Mouse (Mus musculus) myocyte (in vitro differentiated cells): Measurements from ENCODE around the gene Mlkl. TPM values are rescaled to one million over a fixed set of nuclear protein-coding genes. Genes with fewer than 3 reads are reported as not detected.
"Not testable (repeated sequence)": the region's sequence is repeated elsewhere in the genome, so short reads cannot be mapped to it uniquely, and the experiment has no call there.

Experiments
- H3K27me3 ChIP-seq: one replicate; pipeline ENCODE4 v1.6.1; 2011; ENCODE audit not compliant: control insufficient read depth, insufficient read depth, insufficient read length
- H3K36me3 ChIP-seq: one replicate; pipeline ENCODE4 v1.6.1; 2011; ENCODE audit not compliant: control insufficient read depth, insufficient read depth
- H3K4me2 ChIP-seq: one replicate; pipeline ENCODE4 v1.6.1; 2011; ENCODE audit warnings: low read depth, control low read depth
- H3K4me3 ChIP-seq: one replicate; pipeline ENCODE4 v1.5.1; 2011; ENCODE audit warnings: mild to moderate bottlenecking, control low read depth, moderate library complexity
- H3K79me2 ChIP-seq: one replicate; pipeline ENCODE4 v1.6.1; 2011; ENCODE audit not compliant: control insufficient read depth, insufficient read depth
- H3ac ChIP-seq: one replicate; pipeline ENCODE4 v1.6.1; 2011; ENCODE audit not compliant: control insufficient read depth, insufficient read length
- CEBPB ChIP-seq: IDR thresholded peaks from 2 replicates; pipeline ENCODE4 v1.6.1; 2011; ENCODE audit warnings: mild to moderate bottlenecking, moderate library complexity; ENCODE audit not compliant: poor library complexity, insufficient read depth, severe bottlenecking
- E2F4 ChIP-seq: IDR thresholded peaks from one replicate; pipeline ENCODE4 v1.6.1; 2011; ENCODE audit warnings: mild to moderate bottlenecking, control low read depth, moderate library complexity; ENCODE audit not compliant: insufficient read depth
- MAX ChIP-seq: IDR thresholded peaks from one replicate; pipeline ENCODE4 v1.6.1; 2011; ENCODE audit warnings: low read depth, mild to moderate bottlenecking, control low read depth
- MYOD1 ChIP-seq, 3 experiments: IDR thresholded peaks; one replicate each; pipeline ENCODE4 v1.6.1; 2011; ENCODE audit warnings: control low read depth in 2 of 3, low read depth in 2 of 3, mild to moderate bottlenecking in 2 of 3, moderate library complexity in 1 of 3; ENCODE audit not compliant: insufficient read length in 2 of 3, control insufficient read depth in 1 of 3
- MYOG ChIP-seq, 3 experiments: IDR thresholded peaks; one replicate each; pipeline ENCODE4 v1.6.1; 2011; ENCODE audit warnings: control low read depth in 2 of 3, low read depth in 2 of 3, mild to moderate bottlenecking in 2 of 3; ENCODE audit not compliant: insufficient read length in 2 of 3, control insufficient read depth in 1 of 3, insufficient read depth in 1 of 3
- POLR2A ChIP-seq: IDR thresholded peaks from one replicate; pipeline ENCODE4 v1.6.1; 2011; ENCODE audit warnings: low read depth, mild to moderate bottlenecking, control low read depth, moderate library complexity; ENCODE audit not compliant: insufficient read length
- POLR2AphosphoS2 ChIP-seq: IDR thresholded peaks from one replicate; pipeline ENCODE4 v1.6.1; 2011; ENCODE audit warnings: low read depth, control low read depth; ENCODE audit not compliant: insufficient read length
- REST ChIP-seq: IDR thresholded peaks from one replicate; pipeline ENCODE4 v1.6.1; 2011; ENCODE audit warnings: mild to moderate bottlenecking, control low read depth, moderate library complexity; ENCODE audit not compliant: insufficient read depth, insufficient read length
- SRF ChIP-seq: IDR thresholded peaks from one replicate; pipeline ENCODE4 v1.6.1; 2011; ENCODE audit warnings: low read depth; ENCODE audit not compliant: control insufficient read depth, insufficient read length
- TCF12 ChIP-seq: IDR thresholded peaks from one replicate; pipeline ENCODE4 v1.6.1; 2011; ENCODE audit warnings: mild to moderate bottlenecking, control low read depth; ENCODE audit not compliant: poor library complexity, insufficient read depth, severe bottlenecking
- TCF3 ChIP-seq: IDR thresholded peaks from one replicate; pipeline ENCODE4 v1.6.1; 2011; ENCODE audit warnings: low read depth, control low read depth; ENCODE audit not compliant: insufficient read length
- USF1 ChIP-seq: IDR thresholded peaks from one replicate; pipeline ENCODE4 v1.6.1; 2011; ENCODE audit warnings: low read depth, mild to moderate bottlenecking, control low read depth, moderate library complexity
- polyA plus RNA-seq: library from polyadenylated mRNA; unstranded; fragments of >200 nt; fragmentation: generic; extraction: Trizol; gene quantifications from one replicate; pipeline ENCODE4 v1.2.1, GENCODE M21; 2012; ENCODE audit warnings: missing spikeins

Mlkl gene
- polyA plus RNA-seq, 1 experiment = 14.5 TPM

- Histone ChIP-seq H3K79me2 (no peaks in the 10 kb centered on the region), H3K36me3 (no peaks in the 10 kb centered on the region), H3K27me3 (no peaks in the 10 kb centered on the region), H3K4me3 (peak overlapping the region; percentile 50), H3K4me2 (peak overlapping the region; percentile 63), H3ac (peak overlapping the region; percentile 7)
- TF ChIP-seq TCF12 (no peak), USF1 (no peak), REST (no peak), POLR2AphosphoS2 (no peak), E2F4 (no peak), POLR2A (no peak), MAX (no peak), MYOG (IDR thresholded peaks at IDR 0.05; ENCODE audit: control insufficient read depth in 1 of 3, insufficient read depth in 1 of 3, insufficient read length in 2 of 3, low read depth in 2 of 3) (no peak), SRF (no peak), TCF3 (no peak), CEBPB (no peak), MYOD1 (IDR thresholded peaks at IDR 0.05; ENCODE audit: control insufficient read depth in 1 of 3, insufficient read length in 2 of 3, low read depth in 2 of 3) (no peak)
These were observed 1.3 kb downstream of the Mlkl start for GRCm38 (mm10) chr8:111336692-111337091.

- peaks cover 25% of the 10 kb centered on the region for H3K36me3 ChIP-seq
These were observed 12.7 kb downstream of the Mlkl start for GRCm38 (mm10) chr8:111325222-111325790.

GRCm38 (mm10) chr8:111314729-111315128 lies 23.2 kb downstream of the Mlkl start:
- H3K4me2 ChIP-seq = no peak overlapping the region

More at GRCm38 (mm10) chr8:111325222-111325790, 12.7 kb downstream of the Mlkl start:
- Histone ChIP-seq H3K4me3 (no peak overlapping the region), H3K27me3 (no peaks in the 10 kb centered on the region), H3K79me2 (no peaks in the 10 kb centered on the region), H3ac (no peak overlapping the region), H3K4me2 (no peak overlapping the region)
- TF ChIP-seq MAX (no peak), MYOD1 (IDR thresholded peaks at IDR 0.05; ENCODE audit: control insufficient read depth in 1 of 3, insufficient read length in 2 of 3, low read depth in 2 of 3) (no peak), REST (no peak), CEBPB (no peak), MYOG (IDR thresholded peaks at IDR 0.05; ENCODE audit: control insufficient read depth in 1 of 3, insufficient read depth in 1 of 3, insufficient read length in 2 of 3, low read depth in 2 of 3) (no peak), SRF (no peak), TCF3 (no peak), E2F4 (no peak), USF1 (no peak), POLR2AphosphoS2 (no peak), TCF12 (no peak), POLR2A (no peak)

GRCm38 (mm10) chr8:111313961-111314360 lies 24.0 kb downstream of the Mlkl start:
- not testable (repeated sequence) for H3K4me2 ChIP-seq, H3K4me3 ChIP-seq, H3K79me2 ChIP-seq, H3ac ChIP-seq, H3K27me3 ChIP-seq
- peaks cover 13% of the 10 kb centered on the region for H3K36me3 ChIP-seq

More at GRCm38 (mm10) chr8:111314729-111315128, 23.2 kb downstream of the Mlkl start:
- H3K79me2 ChIP-seq = no peaks in the 10 kb centered on the region
- no peak for TF ChIP-seq REST
- TF ChIP-seq TCF3 = no peak
- no peak for TF ChIP-seq SRF
- TF ChIP-seq TCF12 = no peak
- no peak for TF ChIP-seq POLR2A
- TF ChIP-seq USF1 = no peak
- no peak for TF ChIP-seq MAX
- no peak for TF ChIP-seq MYOG (IDR thresholded peaks at IDR 0.05; ENCODE audit: control insufficient read depth in 1 of 3, insufficient read depth in 1 of 3, insufficient read length in 2 of 3, low read depth in 2 of 3)
- no peak for TF ChIP-seq MYOD1 (IDR thresholded peaks at IDR 0.05; ENCODE audit: control insufficient read depth in 1 of 3, insufficient read length in 2 of 3, low read depth in 2 of 3)
- TF ChIP-seq POLR2AphosphoS2 = no peak
- no peak for TF ChIP-seq CEBPB
- H3K36me3 ChIP-seq = peaks cover 13% of the 10 kb centered on the region
- H3ac ChIP-seq = no peak overlapping the region
- no peaks in the 10 kb centered on the region for H3K27me3 ChIP-seq
- H3K4me3 ChIP-seq = no peak overlapping the region

- H3K4me3 ChIP-seq = no peak overlapping the region
- H3K27me3 ChIP-seq = no peaks in the 10 kb centered on the region
- no peak overlapping the region for H3K4me2 ChIP-seq
- no peaks in the 10 kb centered on the region for H3K79me2 ChIP-seq
- TF ChIP-seq SRF = no peak
- no peak for TF ChIP-seq TCF3
- TF ChIP-seq TCF12 = no peak
- no peak for TF ChIP-seq MAX
- no peak for TF ChIP-seq USF1
- TF ChIP-seq CEBPB = no peak
- TF ChIP-seq E2F4 = no peak
- no peak for TF ChIP-seq POLR2AphosphoS2
- no peak for TF ChIP-seq MYOG (IDR thresholded peaks at IDR 0.05; ENCODE audit: control insufficient read depth in 1 of 3, insufficient read depth in 1 of 3, insufficient read length in 2 of 3, low read depth in 2 of 3)
- TF ChIP-seq MYOD1 (IDR thresholded peaks at IDR 0.05; ENCODE audit: control insufficient read depth in 1 of 3, insufficient read length in 2 of 3, low read depth in 2 of 3) = no peak
- TF ChIP-seq POLR2A = no peak
- TF ChIP-seq REST = no peak
- no peak overlapping the region for H3ac ChIP-seq
- peaks cover 13% of the 10 kb centered on the region for H3K36me3 ChIP-seq
These were observed 25.2 kb downstream of the Mlkl start for GRCm38 (mm10) chr8:111312758-111313162.

- not testable (repeated sequence) for H3K27me3 ChIP-seq, H3K4me3 ChIP-seq, H3ac ChIP-seq
These were observed 28.0 kb downstream of the Mlkl start for GRCm38 (mm10) chr8:111310006-111310405.

More at GRCm38 (mm10) chr8:111310006-111310405, 28.0 kb downstream of the Mlkl start:
- H3K4me2 ChIP-seq, H3K36me3 ChIP-seq, H3K79me2 ChIP-seq: not testable (repeated sequence)
